Mouse (Mus musculus): ENCODE data around the gene Gm13128.
"Not testable (repeated sequence)": the region's sequence is repeated elsewhere in the genome, so short reads cannot be mapped to it uniquely, and the experiment has no call there.

Gm13128 gene

DNA sequence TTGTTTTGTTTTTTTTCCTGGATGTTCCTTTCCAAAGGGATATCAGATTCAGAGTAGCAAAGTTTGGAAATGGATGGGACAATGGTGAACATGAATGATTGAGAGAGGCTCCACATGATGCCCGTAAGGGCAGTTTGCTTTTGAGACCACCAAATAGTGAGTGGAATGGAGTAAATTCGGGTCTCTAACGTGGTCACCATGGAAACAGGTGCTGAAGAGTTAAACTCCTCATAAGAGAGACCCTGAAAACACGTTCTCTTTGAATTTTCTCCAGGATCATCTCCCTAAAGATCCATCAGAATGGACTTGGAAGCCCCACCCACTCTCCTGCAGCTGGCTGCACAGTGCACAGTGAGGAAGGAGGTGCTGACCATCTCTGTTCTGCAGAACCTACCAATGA is at the start of gene Gm13128:
Gm13128 (plus strand) TSS at position 301 of the 400 bp plus-strand sequence.
- in situ Hi-C loops (cut with MboI, MseI): loop anchor here (5.0 kb wide), 1 partner anchor 338 kb away; the partner anchor contains the start of gene Pramef17

DNA sequence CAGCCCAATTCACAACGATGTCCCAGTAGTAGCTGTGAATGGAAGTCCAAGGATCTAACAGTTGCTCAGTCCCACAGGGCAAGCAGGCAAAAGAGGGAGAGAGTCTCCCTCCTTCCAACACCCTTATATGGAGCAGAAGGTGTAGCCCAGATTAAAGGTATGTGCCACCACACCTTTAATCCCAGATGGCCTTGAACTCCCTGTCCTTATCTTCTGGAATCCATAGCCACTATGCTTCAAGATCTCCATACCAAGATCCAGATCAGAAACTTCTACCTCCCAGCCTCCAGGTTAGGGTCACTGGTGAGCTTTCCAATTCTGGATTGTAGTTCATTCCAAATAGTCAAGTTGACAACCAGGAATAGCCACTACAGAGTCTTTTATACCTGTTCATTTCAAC is 49.7 kb upstream of the Gm13128 start, which contains the start of gene Pramel5:
Pramel5 (minus strand) TSS at position 101 of the 400 bp plus-strand sequence.
- in situ Hi-C loops (cut with MboI, MseI): not testable (repeated sequence)

DNA sequence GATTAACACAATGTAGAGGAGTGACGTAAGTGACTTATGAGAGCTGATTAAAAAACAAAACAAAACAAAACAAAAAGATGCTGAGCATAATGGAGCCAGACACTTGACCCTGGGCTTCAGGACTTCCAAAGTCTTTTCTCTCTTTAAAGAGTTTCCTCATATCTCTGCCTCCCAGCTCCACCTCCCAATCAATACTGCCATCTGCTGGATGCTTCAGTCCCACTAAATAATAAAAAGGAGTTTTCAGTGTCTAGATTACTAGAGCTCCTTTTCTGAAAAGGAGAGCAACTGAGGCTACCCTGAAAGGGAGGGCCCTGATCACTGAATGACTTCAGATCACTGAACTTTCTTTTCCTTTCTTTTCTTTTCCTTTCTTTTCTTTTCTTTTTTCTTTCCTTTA is 30.6 kb upstream of the Gm13128 start:
- in situ Hi-C loops (cut with MboI, MseI): not testable (repeated sequence)

DNA sequence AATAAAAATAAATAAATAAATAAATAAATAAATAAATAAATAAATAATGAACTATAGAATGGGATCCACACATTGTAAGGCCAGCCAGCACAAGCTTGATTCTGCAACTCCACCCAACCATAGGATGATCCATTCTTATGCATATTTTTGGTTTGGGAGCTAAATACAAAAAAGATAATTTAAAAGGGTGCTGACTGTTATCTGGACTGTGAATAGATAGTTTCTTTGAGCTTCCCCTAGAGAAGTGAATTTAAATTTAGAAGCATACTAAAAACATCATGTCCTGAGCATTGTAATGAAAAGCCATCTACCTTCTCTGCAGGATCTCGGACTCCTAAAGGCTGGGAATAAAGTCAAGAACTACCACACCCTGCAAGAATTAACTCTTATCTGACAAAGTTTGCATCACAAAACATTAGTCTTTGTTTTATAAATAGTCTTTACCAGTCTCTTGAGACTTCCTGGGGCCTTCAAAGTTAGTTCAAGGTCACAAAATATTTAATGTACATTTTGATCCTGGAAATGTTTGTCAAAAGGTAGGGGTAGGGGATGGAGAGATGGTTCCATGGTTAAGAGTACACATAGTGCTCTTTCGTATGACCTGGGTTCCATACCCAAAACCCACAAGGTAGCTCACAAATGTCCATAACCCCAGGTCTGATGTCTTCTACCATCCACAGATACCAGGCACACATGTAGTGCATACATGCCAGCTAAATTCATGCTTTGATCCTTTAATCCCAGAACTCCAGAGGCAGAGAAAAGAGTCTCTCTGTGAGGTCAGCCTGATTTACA is 17.2 kb upstream of the Gm13128 start:
- in situ Hi-C loops (cut with MboI, MseI): not testable (repeated sequence)

DNA sequence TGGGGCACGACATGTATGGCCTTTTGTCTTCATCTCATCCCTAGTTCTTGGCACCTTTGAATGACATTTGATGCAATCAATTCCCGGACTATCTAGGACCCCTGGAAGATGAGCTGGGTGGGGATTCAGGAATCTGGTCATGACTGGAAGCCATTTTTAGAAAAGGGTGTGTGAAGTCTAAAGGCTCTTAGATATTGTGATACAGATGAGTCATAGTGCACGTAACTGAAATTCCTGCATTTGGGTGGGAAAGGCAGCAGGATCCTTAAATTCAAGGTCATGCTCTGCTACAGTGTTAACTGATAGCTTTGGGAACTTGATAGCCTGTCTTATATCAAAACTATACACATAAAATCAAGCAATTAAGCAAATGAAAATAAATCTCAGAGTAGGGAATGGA is 5.8 kb downstream of the Gm13128 start:
- in situ Hi-C loops (cut with MboI, MseI): not testable (repeated sequence)

DNA sequence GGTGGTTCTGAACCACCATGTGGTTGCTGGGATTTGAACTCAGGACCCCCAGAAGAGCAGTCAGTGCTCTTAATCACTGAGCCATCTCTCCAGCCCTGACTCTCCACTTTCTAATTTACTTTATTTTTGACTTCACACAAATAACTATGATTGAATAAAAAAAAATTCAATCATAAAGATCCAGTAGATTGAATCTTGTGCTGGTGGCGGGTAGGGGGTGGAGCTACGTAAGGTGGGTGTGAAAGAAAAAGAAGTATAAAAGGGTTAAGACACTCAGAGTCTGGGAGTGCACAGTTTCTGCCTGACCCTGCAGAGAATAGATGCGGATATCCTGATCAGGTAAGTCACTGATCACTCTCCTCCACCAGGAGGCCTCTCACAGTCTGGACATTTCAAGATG is 27.6 kb downstream of the Gm13128 start, which contains the start of gene Gm13119:
Gm13119 (plus strand) TSS at position 301 of the 400 bp plus-strand sequence.
- in situ Hi-C loops (cut with MboI, MseI): not testable (repeated sequence)

DNA sequence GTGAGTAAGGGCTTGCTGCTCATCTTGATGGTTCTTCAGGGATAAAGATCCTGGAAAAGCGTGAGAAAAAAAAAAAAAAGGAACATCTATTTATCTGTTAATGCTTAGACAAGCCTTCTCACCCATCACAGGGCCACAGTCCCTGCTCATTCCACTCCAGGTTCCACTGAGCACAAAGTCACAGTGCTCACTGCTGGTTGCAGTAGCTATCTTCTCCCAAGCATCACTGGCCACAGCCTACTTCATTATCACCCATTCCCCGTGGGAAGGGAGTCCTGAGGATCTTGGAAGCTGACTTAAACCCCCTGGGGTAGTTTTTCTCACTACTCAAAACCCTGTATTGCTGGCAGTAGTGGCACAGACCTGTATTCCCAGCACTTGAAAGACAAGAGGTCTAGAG is 47.9 kb downstream of the Gm13128 start, which contains the start of gene Pramef20:
Pramef20 (minus strand) TSS at position 23 of the 400 bp plus-strand sequence.
- in situ Hi-C loops (cut with MboI, MseI): no loop called here

All from regulatory T cell (primary cell).